9 mouse cellular contexts compared by ENCODE assay signal in genomic region chr11:107982225-107982896, GRCm38 (mm10).
DNase-seq lines count a peak whose midpoint lies in the region; ATAC-seq and TF ChIP-seq lines count a peak whose summit lies in the region.
"Had no signal": no experiment of that assay in that cellular context is flagged by ENCODE, and none has a peak within 500 bp of the region (broad histone marks: within the 10 kb centered on the region; RNA-seq: fewer than 3 reads in every experiment).

No protein-coding gene starts in this region.

- TF ChIP-seq POLR2A in cortical plate, adult 2 months (IDR thresholded peaks at IDR 0.05; ENCODE audit: extremely low read depth, insufficient read depth, low read length) = no peak

- ATAC-seq in megakaryocyte progenitor cell, adult 5-6 weeks (replicated peaks; ENCODE audit: poor library complexity) = peak; percentile 77

- no peak overlapping the region for H3K4me3 ChIP-seq in cortical plate, adult 2 months (ENCODE audit: insufficient read depth, low read length)
- H3K4me3 ChIP-seq: erythroblast, embryonic 14.5 days had no signal

- no peak overlapping the region for H3K27ac ChIP-seq in cortical plate, adult 2 months (ENCODE audit: insufficient read depth, low read length)

- intact Hi-C loops in gastrocnemius, postnatal 14 days (cut with DNase I; ENCODE audit: low total_unique reads) = loop anchor here (2.0 to 5.0 kb wide), 2 partner anchors 118 to 360 kb away; no protein-coding TSS in a partner anchor

- no peaks in the 10 kb centered on the region; the same call in 1 of the 2 replicates for H3K4me1 ChIP-seq in cortical plate, adult 2 months (ENCODE audit: control insufficient read depth, insufficient read depth, low read length)

- peak; percentile 16 for DNase-seq in A20 (ENCODE audit: low read depth, low spot score)
- peak; percentile 83 for DNase-seq in ES-CJ7 (ENCODE audit: low read depth, low spot score)
- DNase-seq in gastrocnemius, postnatal 14 days = peak; percentile 64
- DNase-seq in layer of hippocampus, postnatal 10 days (ENCODE audit: low spot score in 2 of 2) = peak; percentile 83 to 85
- DNase-seq in right cerebral cortex, postnatal 25 days = peak; percentile 60
- no peak for DNase-seq in c-Kit-positive CD71-positive TER-119-positive erythroid progenitor cells, embryonic 14.5 days (ENCODE audit: low spot score)

- TF ChIP-seq CTCF in cortical plate, adult 2 months (IDR thresholded peaks at IDR 0.05; ENCODE audit: extremely low read depth, insufficient read depth, low read length) = peak; percentile 89
